Mouse (Mus musculus): ENCODE measurements at regions not wholly inside any gene's neighbourhood (a gene's known extent, or its start where the extent isn't known, plus 50 kb on each side); places are given as distances from the start of the nearest gene placed in this dataset.
A peak's percentile ranks its signal among the peaks of the same experiment; 100 is the strongest.

DNA sequence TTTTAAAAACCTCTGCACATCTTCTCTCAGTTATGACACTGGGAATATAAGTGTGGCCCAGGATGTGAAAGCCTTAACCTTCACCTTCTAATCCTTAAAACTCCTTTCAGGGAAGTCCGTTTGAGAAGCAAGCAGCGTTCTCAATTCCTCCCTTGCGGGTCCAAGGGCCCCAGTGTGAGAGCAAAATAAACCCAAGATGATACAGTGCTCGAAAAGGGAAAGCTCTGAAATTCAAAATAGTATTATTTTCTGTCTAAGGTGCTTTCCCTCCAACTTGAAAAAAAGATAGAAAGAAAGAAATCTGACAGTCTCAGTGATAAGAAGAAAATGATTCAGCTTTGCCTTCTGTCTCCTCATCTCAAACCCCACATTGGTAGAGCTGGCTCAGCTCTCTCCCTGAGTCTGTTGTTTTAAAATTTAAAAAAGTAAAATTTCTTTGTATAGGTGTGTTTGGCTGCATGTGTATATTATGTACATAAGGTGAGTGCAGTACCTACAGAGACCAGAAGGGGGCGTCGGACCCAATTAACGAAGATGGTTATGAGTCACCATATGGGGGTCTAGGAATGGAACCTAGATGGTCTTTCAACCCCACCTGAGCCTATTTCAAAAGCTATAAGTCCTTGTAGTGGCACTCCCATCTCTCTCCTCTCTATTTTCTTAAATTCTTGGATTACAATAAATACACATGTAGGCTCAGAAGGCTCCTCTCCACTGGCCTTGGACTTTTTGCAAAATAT is 222.3 kb upstream of the Spdye4c start:
- no peak for DNase-seq (ENCODE audit: extremely low spot score)

DNA sequence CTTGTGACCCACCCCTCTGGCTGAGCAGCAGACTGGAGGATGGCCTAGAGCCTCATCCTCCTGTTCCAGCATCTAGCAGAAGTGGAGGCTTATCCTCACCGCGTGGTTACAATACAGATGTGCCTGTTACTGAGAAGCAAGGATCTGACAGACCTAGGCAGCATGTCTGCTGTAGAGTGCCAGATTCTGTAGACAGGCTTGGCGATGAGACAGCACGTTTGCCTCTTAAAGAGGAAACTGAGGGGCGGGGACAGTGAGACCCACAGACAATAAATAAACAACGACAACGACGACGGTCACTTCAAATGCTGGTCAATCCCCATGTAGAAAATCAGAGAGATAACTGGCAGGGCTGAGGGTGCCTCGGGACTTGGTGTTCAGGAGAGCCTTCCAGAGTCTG is 220.2 kb upstream of the Spdye4c start:
- no peak for DNase-seq (ENCODE audit: extremely low spot score)

DNA sequence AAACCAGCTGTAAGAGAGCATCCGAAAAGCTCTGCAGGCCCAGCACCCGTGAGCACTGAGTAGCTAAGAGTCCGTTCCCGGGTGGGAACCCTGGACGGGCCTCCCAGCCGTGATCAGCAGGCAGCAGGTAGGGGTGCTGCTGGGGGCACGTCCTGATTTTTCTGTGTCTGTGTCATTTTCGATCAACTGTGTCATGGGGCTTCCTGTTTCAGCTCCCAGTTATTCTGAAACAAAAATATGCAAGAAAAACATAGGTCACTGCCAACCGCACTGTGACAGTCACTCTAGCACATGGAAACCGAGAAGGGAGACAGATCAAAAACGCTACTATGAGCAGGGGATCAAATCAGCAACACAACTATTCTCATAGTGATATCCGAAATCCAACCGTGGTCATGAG is 218.8 kb upstream of the Spdye4c start:
- no peak for DNase-seq (ENCODE audit: extremely low spot score)

DNA sequence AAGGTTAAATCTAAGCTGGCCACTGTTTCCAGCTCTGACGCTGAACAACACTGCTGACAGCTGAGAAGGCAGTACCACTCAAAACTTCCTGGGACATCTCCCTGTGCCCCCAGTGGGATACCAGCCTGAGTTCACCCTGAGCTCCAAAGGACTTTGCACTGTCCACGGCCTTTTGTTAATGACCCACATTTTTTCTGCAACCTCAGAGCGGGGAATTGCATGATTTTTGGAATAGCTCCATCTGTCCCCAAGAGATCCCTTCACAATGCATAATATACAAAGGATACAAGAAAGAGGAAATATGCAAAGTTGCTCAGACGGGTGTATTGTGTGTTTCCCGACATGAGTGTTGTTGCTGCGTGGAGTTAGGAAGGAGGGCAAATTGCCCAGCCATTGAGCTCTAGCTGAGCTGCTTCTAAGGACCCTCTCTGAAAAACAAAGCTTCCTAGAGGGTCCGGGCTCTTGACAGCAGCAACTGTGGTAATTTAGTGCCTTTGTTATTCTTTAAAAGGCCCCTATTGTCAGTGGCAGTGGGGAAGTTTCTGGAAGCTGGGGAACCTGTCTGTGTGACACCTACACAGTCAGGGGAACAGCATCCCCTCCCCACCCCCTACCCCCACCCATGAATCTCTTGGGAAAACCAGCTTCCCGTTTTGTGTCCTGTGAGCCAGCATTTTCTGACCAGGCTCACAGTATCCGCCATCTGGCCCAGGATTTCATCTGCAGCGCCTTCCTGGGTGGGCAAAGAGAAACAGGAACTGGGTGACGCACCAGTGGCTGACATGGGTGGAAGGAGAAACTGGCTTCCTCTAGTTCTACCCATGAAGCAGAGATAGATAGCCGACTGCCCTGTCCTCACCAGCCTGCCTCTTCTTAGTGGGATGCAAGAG is 217.4 kb upstream of the Spdye4c start:
- DNase-seq (ENCODE audit: extremely low spot score), result no peak

DNA sequence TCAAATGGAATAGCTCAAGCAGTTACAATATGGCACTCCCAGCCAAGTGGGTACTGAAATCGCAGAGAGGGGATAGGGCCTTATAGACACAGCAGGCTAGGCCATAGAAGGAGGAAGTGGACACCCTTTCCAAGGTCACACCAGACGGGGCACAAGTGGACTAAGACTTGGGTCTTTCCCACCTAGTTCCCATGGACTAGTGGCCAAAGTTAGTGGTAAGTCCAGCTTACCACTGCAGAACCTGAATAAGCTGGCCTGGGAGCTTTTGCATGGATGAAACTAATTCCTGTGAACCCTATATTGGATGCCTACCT is 216.8 kb upstream of the Spdye4c start:
- DNase-seq (ENCODE audit: extremely low spot score), result no peak

DNA sequence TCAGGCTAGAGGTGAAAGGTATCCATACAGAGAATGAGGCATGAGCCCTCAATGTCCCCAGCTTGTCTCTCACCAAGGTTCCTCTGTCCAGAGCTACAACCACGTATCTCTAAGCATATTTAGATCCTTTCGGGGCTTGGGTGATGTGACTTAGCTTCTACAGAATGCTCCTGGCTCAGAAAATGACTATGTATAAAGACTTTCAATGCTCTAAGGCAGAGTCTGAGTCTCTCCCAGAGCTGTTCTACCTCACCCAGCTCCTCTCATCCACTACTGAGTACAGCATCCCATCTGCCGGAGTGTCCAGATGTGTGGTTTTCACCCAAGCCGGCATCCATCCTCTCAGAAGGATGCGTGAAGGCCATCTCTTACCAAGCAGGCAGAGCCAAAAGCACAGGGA is 216.1 kb upstream of the Spdye4c start:
- no peak for DNase-seq (ENCODE audit: extremely low spot score)

DNA sequence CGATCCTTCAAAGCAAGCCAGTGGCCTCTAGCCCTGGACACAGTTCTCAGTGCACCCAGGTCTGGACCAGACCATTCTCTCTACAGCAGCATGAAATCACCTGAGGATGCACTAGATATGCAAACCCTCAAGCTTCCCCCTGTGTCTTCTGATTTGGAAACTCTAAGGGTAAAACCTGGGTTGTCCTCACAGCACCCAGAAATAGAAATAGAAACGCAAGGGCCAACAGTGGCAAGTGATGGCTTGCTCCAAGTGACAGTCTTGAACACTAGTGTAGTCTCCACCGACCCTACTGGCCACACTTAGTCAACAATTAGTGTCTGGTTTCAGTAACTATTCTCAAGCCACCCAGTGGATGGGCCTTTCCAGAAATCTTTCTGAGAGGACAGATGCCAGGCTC is 215.2 kb upstream of the Spdye4c start:
- DNase-seq (ENCODE audit: extremely low spot score), result no peak

DNA sequence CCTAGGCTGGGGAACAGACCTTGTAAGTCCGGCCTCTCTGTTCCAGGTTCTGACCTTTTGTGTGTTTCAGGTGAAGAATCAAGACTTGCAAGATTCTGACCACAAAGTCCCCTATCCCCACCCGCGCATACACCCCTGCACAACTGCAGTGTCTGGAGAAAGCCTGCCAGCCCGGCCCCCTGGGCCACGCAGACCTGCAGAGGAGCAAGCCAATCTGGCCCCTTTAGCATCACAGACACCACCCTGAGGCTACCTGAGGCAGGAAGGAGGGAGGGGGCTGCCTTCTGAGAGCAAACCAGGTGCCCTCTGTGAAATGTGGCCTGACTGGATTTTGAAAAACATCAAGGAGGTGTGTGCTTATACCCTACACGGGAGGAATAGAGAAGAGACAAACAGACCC is 213.8 kb upstream of the Spdye4c start:
- no peak for DNase-seq (ENCODE audit: extremely low spot score)

DNA sequence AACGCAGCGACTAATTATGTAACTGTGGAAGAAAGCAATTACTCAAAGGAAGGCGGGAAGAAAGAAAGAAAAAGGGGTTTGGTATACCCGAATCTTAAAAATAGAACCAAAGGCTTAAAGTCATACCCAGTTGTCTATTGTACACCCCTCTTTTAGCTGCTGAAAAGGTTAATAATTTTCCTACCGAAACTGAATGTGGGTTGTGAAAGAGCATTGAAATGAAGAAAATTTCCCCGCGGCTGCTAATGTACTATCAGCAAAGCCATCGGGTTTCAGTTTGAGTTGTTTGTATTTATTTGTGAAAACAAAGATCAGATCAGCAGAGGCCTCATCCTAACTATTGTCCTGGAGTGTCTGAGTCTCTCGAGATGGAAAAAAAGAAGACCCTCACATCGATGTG is 213.3 kb upstream of the Spdye4c start:
- no peak for DNase-seq (ENCODE audit: extremely low spot score)

DNA sequence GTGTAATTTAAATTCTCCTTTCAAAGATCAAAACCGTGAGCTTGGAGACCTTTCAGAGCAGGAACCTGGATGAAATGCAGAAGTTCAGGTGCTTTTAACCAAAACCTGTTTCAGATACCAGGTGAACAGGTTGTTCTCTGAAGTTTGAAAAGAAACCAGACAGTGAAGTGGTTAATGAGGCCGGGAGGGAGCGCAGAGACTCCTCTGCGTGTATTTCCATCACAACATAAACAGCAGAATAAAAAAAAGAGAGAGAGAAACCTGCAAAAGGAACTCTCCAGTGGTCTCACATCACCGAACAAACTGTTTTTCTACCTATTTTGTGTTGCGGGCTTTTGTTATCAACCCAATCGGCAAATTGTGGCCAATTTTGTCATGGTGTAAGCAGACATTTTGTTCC is 212.6 kb upstream of the Spdye4c start:
- no peak for DNase-seq (ENCODE audit: extremely low spot score)

DNA sequence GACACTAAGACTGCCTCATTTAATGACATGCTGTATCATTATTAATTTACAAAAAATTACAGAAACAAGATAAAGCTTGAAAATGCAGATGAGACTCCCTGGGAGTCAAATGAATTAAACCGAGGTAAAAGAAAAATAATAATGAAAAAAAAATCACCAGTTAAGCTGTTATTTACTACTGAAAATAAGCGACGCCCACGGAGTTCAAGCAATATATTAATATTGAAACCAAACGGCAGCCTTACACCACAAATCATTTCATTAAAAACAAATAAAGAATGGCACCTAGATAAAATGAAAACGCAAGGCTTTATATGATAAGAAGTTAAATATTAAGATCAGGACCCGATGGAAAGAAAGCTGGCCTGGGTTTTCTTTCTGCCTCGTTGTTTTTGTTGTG is 211.9 kb upstream of the Spdye4c start:
- DNase-seq (ENCODE audit: extremely low spot score), result no peak

DNA sequence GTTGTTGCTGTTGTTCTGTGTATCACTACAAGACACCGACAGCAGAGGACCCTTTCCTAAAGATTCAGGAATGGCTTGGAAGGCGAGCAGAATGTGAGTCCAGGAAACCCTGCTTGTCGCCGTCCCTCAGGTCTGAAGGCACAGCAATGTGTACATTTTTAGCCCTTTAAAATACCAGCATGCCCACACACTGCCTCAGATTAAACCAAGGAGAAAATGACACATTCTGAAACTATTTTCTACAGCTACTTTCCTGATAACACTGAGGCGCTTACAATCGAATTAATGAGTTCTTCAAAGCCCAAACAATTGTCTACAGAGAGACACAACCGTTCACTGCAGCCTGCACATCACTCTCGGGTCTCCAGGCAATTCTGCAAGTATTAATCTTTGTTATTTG is 211.5 kb upstream of the Spdye4c start:
- no peak for DNase-seq (ENCODE audit: extremely low spot score)

DNA sequence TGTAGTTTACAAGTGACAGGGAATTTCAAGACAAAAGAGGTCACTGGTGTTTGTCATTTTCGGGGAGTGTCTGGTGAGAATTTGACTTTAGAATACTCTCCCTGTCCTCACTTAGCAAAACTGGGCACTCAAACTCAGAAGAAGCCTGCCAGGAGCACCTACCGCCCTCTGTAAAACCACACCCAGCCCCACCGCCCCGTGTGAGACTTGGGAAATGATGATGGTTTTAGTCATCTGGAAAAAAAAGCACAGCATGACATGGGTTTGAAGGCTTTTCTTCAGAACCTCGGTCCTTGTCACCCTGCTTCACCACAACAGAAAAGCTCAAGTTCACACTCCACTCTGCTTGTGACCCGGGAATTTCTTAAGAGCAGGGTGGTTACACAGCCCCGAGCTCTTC is 210.4 kb upstream of the Spdye4c start:
- no peak for DNase-seq (ENCODE audit: extremely low spot score)

DNA sequence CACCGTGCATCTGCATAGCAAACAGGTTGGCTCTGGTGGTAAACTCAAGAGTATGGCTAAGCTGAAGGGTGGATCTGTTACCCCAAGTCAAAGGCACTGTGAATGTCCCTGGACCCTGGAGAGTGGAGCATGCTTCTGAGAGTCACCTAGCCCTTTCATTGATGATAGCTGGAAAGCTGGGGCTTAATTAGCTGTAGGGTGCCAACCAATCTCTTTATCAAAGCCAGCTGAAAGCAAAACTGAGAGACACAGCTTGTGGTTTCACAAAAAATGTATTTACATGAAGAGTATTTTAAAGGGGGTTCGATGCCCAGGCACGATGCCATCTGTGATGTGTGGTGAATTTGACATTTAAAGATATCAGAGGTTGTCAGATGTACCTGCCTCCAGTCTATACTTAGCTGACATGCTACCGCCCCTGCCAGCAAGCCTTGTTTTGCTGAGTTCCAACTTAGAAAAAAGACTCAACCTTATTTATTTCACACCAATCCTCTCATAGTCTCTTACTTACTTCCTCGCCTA is 209.3 kb upstream of the Spdye4c start:
- DNase-seq (ENCODE audit: extremely low spot score), result no peak

DNA sequence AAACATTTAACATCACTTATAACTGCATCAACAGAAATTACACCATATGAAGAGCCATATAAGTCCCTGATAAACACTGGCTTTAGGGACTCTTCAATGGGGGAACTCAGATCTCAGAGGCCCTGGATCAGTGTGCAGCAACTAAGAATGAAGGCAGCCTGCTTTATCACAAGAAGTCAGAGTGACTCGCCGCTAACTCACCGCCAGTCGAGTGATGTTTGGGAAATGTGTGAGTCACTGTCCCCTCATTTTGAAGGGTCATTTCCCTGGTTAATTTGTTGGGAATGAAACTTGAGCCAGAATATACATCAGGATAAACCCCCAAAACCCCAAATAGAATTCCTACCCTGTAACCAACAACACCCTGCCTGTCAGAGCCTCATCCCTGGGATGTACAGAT is 208.5 kb upstream of the Spdye4c start:
- DNase-seq (ENCODE audit: extremely low spot score), result no peak

DNA sequence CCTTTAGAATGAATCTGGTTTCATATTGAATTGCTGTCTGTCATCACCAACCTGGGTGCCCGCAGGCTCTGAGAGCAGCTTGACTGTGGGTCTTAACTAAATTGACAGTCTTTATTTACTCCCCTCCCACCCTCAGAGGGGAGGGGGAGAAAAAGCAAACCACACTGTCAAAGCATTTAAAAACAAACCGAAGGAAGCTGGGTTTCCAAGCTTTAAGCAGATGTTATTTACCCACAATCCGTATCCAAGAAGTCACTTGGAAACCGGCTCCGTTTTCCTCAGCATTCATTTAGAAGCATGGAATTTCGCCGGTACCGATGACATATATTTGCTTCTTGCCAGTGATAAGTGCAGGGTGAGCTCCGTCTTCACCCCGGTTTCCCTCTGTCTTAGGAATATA is 206.4 kb upstream of the Spdye4c start:
- DNase-seq (ENCODE audit: extremely low spot score), result no peak

DNA sequence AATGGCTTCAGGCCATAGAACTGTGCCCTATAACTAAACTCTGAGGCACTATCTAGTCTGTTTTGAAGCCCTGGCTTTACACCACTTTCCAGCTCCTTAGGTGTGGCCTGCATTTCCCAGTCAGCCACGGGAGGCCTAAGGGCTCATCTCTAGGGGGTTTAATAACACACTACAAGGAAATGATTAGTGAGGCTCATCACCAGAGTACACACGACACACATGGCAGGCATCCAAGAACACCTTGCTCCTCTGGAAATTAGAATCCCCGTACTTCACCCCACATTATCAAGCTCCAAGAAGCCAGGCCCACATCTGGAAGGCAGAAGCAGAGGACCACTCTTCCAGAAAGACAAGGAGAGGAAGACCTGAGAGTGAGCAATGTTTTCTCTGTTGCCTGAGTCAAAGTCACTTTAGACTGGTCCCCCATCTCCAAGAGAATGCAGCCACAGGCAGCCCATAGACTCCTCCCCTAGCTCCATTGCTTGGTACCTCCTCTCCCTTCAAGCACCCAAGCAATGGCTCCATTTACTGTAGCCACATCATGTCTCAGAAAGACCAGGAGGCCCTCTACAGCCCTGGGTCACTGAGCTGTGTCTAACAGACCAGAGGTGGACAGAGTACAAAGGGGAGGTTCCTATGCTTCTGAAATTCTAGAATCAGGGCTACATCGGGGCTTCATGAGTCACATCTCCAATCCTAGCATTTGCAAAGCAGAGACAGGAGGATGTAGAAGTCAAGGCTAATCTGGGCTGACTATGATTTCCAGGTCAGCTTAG is 204.0 kb upstream of the Spdye4c start:
- no peak for DNase-seq (ENCODE audit: extremely low spot score)

DNA sequence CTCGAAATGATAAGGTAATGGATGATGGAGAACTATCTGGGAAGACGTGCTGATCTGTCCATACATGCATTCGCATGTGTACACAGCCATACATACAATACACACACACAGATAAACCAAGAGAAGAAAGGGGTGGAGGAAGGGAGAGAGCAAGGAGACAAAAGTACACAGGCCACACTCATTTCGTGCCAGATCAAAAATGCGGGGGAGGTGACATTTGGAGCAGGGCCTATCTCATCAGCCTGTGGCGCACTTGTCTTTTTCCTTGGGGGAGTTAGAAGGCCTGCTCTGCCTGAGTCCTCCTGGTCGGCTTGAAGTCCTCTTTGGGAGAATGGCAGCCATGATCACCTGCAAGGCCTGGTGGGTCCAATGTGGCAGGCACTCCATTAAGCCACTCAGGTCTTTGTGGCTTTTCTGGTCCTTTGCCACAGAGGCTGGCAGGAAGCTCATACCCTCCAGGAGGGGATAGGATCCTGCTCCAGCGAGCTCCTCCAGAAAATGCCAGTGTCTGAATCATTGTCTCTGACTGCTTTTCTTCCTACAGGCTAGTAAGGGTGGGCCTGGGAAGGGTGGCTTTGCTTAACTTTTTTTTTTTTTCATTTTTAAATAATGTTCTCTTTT is 203.0 kb upstream of the Spdye4c start:
- no peak for DNase-seq (ENCODE audit: extremely low spot score)

DNA sequence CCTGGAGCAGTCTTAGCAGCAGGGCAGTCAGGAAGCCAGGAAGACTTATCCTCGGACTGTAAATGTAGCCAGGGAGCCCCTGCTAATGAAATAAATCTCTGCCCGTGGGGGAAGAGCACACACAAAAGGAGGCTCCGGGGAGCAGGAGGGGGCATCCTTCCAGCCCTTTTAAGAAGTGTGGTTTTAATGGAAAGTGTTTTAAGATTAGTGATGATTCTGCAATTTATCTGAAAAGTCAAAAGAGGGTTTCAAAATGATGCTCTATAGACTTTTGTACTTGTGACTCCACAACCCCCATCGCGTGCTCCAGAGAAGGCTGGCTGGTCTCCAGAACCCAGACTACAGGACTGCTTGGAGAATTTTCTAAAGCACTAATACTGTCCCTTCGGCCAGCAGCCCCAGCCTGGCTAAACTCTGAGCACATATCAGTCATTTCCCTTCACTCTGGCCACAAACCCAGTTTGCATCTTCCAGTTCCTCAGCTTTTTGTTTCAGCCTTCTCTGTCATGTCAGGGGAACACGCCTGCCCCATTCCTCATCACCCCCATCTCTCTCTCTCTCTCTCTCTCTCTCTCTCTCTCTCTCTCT is 202.0 kb upstream of the Spdye4c start:
- DNase-seq (ENCODE audit: extremely low spot score), result no peak

DNA sequence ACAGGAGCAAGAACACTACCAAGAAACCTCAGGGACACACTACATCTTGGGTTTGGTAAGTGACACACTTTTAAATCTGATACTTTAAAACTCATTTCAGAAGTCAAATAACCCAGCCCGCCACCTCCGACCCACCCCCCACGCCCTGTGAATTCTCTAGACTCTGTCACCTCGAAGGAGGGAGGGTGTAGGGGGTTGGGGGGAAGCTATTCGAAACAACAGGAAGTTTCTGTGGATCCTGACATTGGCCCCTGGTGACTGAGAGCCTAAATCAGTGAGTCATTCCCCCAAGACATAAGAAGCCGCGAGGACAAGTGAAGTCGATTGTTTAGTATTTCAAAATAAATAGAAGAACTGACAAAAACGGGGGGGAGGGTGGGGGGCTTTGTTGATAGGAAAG is 198.7 kb upstream of the Spdye4c start:
- peak; percentile 42 for DNase-seq (ENCODE audit: extremely low spot score)

DNA sequence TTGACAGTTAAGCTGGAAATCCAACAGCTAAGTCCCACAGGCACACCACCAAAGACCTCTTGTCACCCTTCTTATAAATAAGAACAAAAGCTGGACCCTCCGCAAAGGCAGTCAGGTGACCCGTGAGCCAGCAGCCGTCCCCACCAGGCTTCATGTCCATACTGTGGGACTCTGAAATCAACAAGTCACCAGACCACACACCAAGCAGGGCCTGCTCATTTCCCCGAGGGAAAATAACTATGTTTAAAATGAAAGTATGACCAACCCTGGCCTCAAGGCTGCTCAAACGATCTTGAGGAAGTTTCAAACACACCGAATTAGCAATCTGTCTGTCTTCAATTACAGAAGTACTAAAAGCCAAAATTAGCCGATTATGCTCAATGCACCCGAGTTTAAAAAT is 197.6 kb upstream of the Spdye4c start:
- no peak for DNase-seq (ENCODE audit: extremely low spot score)

DNA sequence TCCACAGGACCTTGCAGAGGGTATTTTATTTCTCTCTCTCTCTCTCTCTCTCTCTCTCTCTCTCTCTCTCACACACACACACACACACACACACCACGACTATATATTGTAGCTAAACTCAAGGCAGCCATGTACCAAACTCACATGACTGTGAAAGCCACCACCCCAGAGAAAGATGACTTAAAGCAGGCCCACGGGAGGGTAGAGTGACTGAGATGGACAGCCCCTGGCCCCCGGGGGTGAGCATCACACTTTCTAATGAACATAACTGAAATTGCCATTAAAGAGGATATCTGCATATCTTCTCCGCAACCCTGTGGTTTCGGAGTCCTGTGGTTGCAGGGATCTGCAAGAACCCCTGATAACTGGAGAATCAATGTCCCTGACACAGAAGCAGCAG is 197.1 kb upstream of the Spdye4c start:
- no peak for DNase-seq (ENCODE audit: extremely low spot score)
